Mouse (Mus musculus): ENCODE measurements around the gene N4bp1.

DNA sequence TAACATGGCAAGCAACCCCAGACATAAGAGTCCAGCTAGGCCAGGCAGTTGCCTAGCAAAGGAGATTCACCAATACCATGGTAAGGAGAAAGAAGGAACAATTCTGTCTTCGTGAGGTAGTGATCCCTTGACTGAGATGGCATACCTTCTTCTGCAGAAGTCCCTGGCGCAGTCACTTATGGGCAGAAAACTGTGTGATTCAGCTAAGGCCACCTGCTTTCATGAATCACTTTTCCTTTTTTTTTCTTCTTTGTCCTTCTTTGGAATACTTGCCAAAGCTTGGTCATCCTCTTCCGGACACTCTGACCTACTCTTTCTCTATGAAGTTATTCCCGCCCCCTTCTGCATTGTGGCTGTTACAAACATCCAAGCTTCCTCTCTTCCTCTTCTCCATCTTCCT, 8.5 kb upstream of the N4bp1 start:
- TF ChIP-seq CTCF (IDR thresholded peaks at IDR 0.05; ENCODE audit: control insufficient read depth, insufficient read depth, low read length) (no peak), POLR2A (IDR thresholded peaks at IDR 0.05; ENCODE audit: borderline replicate concordance, control insufficient read depth, low read depth, low read length) (no peak)
